Mouse (Mus musculus): ENCODE measurements around the gene Nxpe4. TPM values are rescaled to one million over a fixed set of nuclear protein-coding genes. Genes with fewer than 3 reads are reported as not detected.

Nxpe4 gene
- polyA plus RNA-seq, 1 experiment, result 0.54 TPM

- Histone ChIP-seq H3K27me3 (ENCODE audit: control insufficient read depth, insufficient read depth, low read length) (no peaks in the 10 kb centered on the region; the same call in 1 of the 2 replicates), H3K4me3 (ENCODE audit: control insufficient read depth, insufficient read depth, low read length) (no peak overlapping the region), H3K36me3 (ENCODE audit: control insufficient read depth, insufficient read depth, low read length) (no peaks in the 10 kb centered on the region), H3K27ac (ENCODE audit: control insufficient read depth, insufficient read depth, low read length) (no peak overlapping the region), H3K4me1 (replicated peaks; ENCODE audit: control insufficient read depth, insufficient read depth, low read length) (no peaks in the 10 kb centered on the region)
- no peak for DNase-seq
- WGBS, result 93% methylated on average over 5 of the region's 5 CpGs
- TF ChIP-seq POLR2A (IDR thresholded peaks at IDR 0.05; ENCODE audit: control insufficient read depth, extremely low read depth, insufficient read depth, low read length, poor library complexity) (no peak), CTCF (IDR thresholded peaks at IDR 0.05; ENCODE audit: borderline replicate concordance, control insufficient read depth, extremely low read depth, insufficient read depth, low read length, poor library complexity) (no peak)
Observed at GRCm38 (mm10) chr9:48247276-48247675, 85.5 kb downstream of the Nxpe4 start.

DNA sequence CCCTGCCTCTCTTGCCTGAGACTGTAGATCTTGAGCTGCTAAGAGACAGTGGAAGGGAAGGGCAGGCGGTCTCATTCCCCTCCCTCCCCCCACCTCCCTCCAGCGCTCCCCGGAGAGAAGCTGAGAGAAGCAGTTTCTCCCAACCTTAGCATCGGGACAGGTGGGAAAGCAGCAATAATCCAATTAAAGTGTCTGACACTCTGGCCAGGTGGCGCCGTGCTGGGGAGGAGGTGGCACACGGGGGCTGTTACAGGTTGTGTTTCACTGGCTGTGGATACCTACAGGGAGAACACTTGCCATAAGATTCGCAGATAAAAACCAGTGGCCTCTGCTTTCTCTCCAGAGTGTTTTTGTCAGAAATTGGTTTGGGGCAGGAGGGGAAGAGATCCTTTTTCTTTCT lies 90.4 kb downstream of the Nxpe4 start:
- 9% methylated on average over 8 of the region's 8 CpGs for whole genome bisulfite sequencing
- no peak overlapping the region for H3K27ac ChIP-seq (ENCODE audit: control insufficient read depth, insufficient read depth, low read length)
- DNase-seq, result no peak
- no peaks in the 10 kb centered on the region for H3K36me3 ChIP-seq (ENCODE audit: control insufficient read depth, insufficient read depth, low read length)
- H3K4me1 ChIP-seq (replicated peaks; ENCODE audit: control insufficient read depth, insufficient read depth, low read length), result no peaks in the 10 kb centered on the region
- no peak overlapping the region for H3K4me3 ChIP-seq (ENCODE audit: control insufficient read depth, insufficient read depth, low read length)
- H3K27me3 ChIP-seq (ENCODE audit: control insufficient read depth, insufficient read depth, low read length), result no peaks in the 10 kb centered on the region; the same call in 1 of the 2 replicates
- TF ChIP-seq POLR2A (IDR thresholded peaks at IDR 0.05; ENCODE audit: control insufficient read depth, extremely low read depth, insufficient read depth, low read length, poor library complexity), result no peak
- TF ChIP-seq CTCF (IDR thresholded peaks at IDR 0.05; ENCODE audit: borderline replicate concordance, control insufficient read depth, extremely low read depth, insufficient read depth, low read length, poor library complexity), result no peak

DNA sequence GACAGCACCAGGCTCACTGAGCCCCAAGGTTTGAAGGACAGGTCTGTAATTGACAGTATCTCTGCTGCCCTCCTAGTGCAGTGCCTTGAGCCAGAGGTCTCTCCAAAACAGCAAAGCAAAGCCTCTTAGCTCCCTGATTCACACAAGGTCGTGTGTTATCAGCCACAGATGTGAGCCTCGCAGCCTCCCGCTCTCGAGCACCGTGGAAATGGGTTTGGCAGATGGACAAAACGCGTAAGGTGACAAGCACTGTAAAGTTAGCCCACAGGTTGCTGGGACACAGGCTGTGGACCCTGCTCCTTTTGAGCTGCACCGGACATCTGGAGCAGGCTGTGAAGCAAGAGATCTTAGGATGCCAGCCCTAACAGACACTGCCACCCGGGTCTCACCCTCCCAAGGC lies 95.2 kb downstream of the Nxpe4 start:
- 80% methylated on average over 9 of the region's 9 CpGs for WGBS
- no peak for DNase-seq
- Histone ChIP-seq H3K4me1 (replicated peaks; ENCODE audit: control insufficient read depth, insufficient read depth, low read length) (no peaks in the 10 kb centered on the region), H3K27ac (ENCODE audit: control insufficient read depth, insufficient read depth, low read length) (no peak overlapping the region), H3K36me3 (ENCODE audit: control insufficient read depth, insufficient read depth, low read length) (no peaks in the 10 kb centered on the region), H3K27me3 (ENCODE audit: control insufficient read depth, insufficient read depth, low read length) (no peaks in the 10 kb centered on the region; the same call in 1 of the 2 replicates), H3K4me3 (ENCODE audit: control insufficient read depth, insufficient read depth, low read length) (no peak overlapping the region)
- no peak for TF ChIP-seq CTCF (IDR thresholded peaks at IDR 0.05; ENCODE audit: borderline replicate concordance, control insufficient read depth, extremely low read depth, insufficient read depth, low read length, poor library complexity)
- TF ChIP-seq POLR2A (IDR thresholded peaks at IDR 0.05; ENCODE audit: control insufficient read depth, extremely low read depth, insufficient read depth, low read length, poor library complexity), result no peak

GRCm38 (mm10) chr9:48257741-48258423 lies 96.1 kb downstream of the Nxpe4 start:
- H3K4me1 ChIP-seq (replicated peaks; ENCODE audit: control insufficient read depth, insufficient read depth, low read length), result no peaks in the 10 kb centered on the region
- peak; percentile 8 for DNase-seq
- no peaks in the 10 kb centered on the region for H3K36me3 ChIP-seq (ENCODE audit: control insufficient read depth, insufficient read depth, low read length)
- no peak overlapping the region for H3K4me3 ChIP-seq (ENCODE audit: control insufficient read depth, insufficient read depth, low read length)
- no peaks in the 10 kb centered on the region; the same call in 1 of the 2 replicates for H3K27me3 ChIP-seq (ENCODE audit: control insufficient read depth, insufficient read depth, low read length)
- H3K27ac ChIP-seq (ENCODE audit: control insufficient read depth, insufficient read depth, low read length), result no peak overlapping the region
- 54% methylated on average over 12 of the region's 12 CpGs for WGBS
- TF ChIP-seq CTCF (IDR thresholded peaks at IDR 0.05; ENCODE audit: borderline replicate concordance, control insufficient read depth, extremely low read depth, insufficient read depth, low read length, poor library complexity) (no peak), POLR2A (IDR thresholded peaks at IDR 0.05; ENCODE audit: control insufficient read depth, extremely low read depth, insufficient read depth, low read length, poor library complexity) (no peak)

GRCm38 (mm10) chr9:48264616-48265015 lies 102.8 kb downstream of the Nxpe4 start:
- H3K27ac ChIP-seq (ENCODE audit: control insufficient read depth, insufficient read depth, low read length), result no peak overlapping the region
- peaks cover 4% of the 10 kb centered on the region for H3K4me1 ChIP-seq (replicated peaks; ENCODE audit: control insufficient read depth, insufficient read depth, low read length)
- WGBS, result 91% methylated on average over 6 of the region's 6 CpGs
- no peak overlapping the region for H3K4me3 ChIP-seq (ENCODE audit: control insufficient read depth, insufficient read depth, low read length)
- H3K27me3 ChIP-seq (ENCODE audit: control insufficient read depth, insufficient read depth, low read length), result no peaks in the 10 kb centered on the region
- no peaks in the 10 kb centered on the region for H3K36me3 ChIP-seq (ENCODE audit: control insufficient read depth, insufficient read depth, low read length)
- no peak for DNase-seq
- TF ChIP-seq POLR2A (IDR thresholded peaks at IDR 0.05; ENCODE audit: control insufficient read depth, extremely low read depth, insufficient read depth, low read length, poor library complexity) (no peak), CTCF (IDR thresholded peaks at IDR 0.05; ENCODE audit: borderline replicate concordance, control insufficient read depth, extremely low read depth, insufficient read depth, low read length, poor library complexity) (no peak)

- WGBS, result 85% methylated on average over 4 of the region's 4 CpGs
- Histone ChIP-seq H3K36me3 (ENCODE audit: control insufficient read depth, insufficient read depth, low read length) (no peaks in the 10 kb centered on the region), H3K27me3 (ENCODE audit: control insufficient read depth, insufficient read depth, low read length) (no peaks in the 10 kb centered on the region), H3K4me3 (ENCODE audit: control insufficient read depth, insufficient read depth, low read length) (no peak overlapping the region), H3K27ac (ENCODE audit: control insufficient read depth, insufficient read depth, low read length) (no peak overlapping the region), H3K4me1 (replicated peaks; ENCODE audit: control insufficient read depth, insufficient read depth, low read length) (peaks cover 4% of the 10 kb centered on the region)
- TF ChIP-seq CTCF (IDR thresholded peaks at IDR 0.05; ENCODE audit: borderline replicate concordance, control insufficient read depth, extremely low read depth, insufficient read depth, low read length, poor library complexity), result no peak
- TF ChIP-seq POLR2A (IDR thresholded peaks at IDR 0.05; ENCODE audit: control insufficient read depth, extremely low read depth, insufficient read depth, low read length, poor library complexity), result no peak
- DNase-seq, result no peak
Observed at GRCm38 (mm10) chr9:48265491-48265890, 103.7 kb downstream of the Nxpe4 start.

Data from thymus, adult 2 months (tissue).